Mouse (Mus musculus) G1E (cell line): ENCODE data around the gene Olfr649.

Experiments
- CTCF ChIP-seq: IDR thresholded peaks from 2 replicates; pipeline ENCODE4 v1.5.1; 2012; ENCODE audit warnings: low read depth, low read length, inconsistent platforms, mixed read lengths
- GATA1 ChIP-seq: IDR thresholded peaks from 2 replicates; pipeline ENCODE4 v1.6.1; 2012; ENCODE audit warnings: borderline replicate concordance, low read length, inconsistent platforms, mixed read lengths
- GATA2 ChIP-seq: IDR thresholded peaks from 2 replicates; pipeline ENCODE4 v1.6.1; 2012; ENCODE audit warnings: low read depth, low read length, inconsistent platforms, borderline replicate concordance
- TAL1 ChIP-seq: conservative IDR thresholded peaks from 2 replicates; pipeline ENCODE4 v1.6.1; 2012; ENCODE audit warnings: low read depth, low read length, inconsistent platforms, mixed read lengths

DNA sequence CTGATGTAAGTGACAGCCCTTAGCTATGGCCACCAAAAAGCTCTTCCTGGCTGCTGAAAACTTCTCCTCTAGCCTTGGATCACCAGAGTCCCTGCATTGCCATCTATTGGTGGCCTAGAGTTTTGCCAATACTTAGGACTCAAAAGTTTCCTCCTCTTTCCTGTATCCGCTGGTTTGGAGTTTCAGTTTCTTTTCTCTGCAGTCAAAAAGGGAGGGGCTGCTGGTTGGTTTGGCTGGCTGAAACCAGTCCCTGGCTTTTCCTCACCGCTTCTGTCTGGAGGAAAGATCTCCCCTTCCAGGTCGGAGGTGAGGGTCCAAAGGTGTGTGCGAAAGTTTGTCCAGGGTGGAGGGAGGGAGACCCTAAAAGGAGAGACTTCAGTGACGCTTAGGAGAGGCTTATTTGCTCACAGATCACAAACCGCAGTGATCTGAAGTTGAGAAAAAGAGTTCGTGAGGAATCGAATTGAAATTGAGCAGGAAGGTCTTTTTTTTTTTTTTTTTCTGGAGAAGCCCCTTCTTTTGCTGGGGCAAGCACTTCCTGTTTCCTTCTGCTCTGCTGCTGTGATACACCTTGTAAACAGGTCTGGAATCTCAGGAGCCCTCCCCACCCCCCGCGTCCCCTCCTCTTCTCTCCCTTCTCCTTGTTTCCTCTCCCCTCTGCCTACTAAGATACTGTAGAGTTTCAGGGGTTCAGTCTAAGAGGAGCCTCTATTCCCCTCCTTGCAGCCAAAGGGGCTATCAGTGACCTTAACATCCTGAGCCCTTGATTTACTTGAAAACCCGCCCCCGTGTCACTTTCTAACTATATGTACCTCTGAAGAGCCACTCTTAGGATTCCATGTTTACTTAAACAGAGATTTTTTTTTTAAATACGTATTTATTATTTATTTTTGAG is 48.7 kb upstream of the Olfr649 start, which contains the start of gene Trim34a:
- peak; percentile 36 for TF ChIP-seq CTCF
- no peak for TF ChIP-seq GATA1
- no peak for TF ChIP-seq TAL1
- no peak for TF ChIP-seq GATA2
